Mouse (Mus musculus) CH12.LX (cell line): ENCODE measurements at regions not wholly inside any gene's neighbourhood (a gene's known extent, or its start where the extent isn't known, plus 50 kb on each side); places are given as distances from the start of the nearest gene placed in this dataset.
"Not testable (repeated sequence)": the region's sequence is repeated elsewhere in the genome, so short reads cannot be mapped to it uniquely, and the experiment has no call there.

Experiments used
- DNase-seq: peaks from one replicate; pipeline ENCODE4 v3.0.0-alpha.2; 2013; ENCODE audit errors: extremely low read depth
- H3K27ac ChIP-seq: 2 replicates; pipeline ENCODE4 v1.5.1; 2012; ENCODE audit warnings: low read depth, mild to moderate bottlenecking, control low read depth, moderate library complexity; ENCODE audit not compliant: insufficient read depth
- H3K27me3 ChIP-seq: replicated peaks from 2 replicates; pipeline ENCODE3; 2012; ENCODE audit warnings: inconsistent platforms
- H3K36me3 ChIP-seq, 2 experiments: replicated peaks in 1 of 2; 2 replicates each; pipeline versions ENCODE3 to v1.6.1; 2012; ENCODE audit warnings: inconsistent platforms in 1 of 2, low read length in 1 of 2, mild to moderate bottlenecking in 1 of 2, mixed read lengths in 1 of 2, moderate library complexity in 1 of 2; ENCODE audit not compliant: control insufficient read depth in 1 of 2, insufficient read depth in 1 of 2
- H3K4me1 ChIP-seq, 2 experiments: 2 replicates each; pipeline ENCODE4 v1.6.1; 2012; ENCODE audit warnings: inconsistent platforms in 1 of 2, moderate library complexity in 1 of 2; ENCODE audit not compliant: insufficient read depth in 2 of 2, control insufficient read depth in 1 of 2
- H3K4me2 ChIP-seq: 2 replicates; pipeline ENCODE4 v1.6.1; 2012; ENCODE audit warnings: low read depth, mild to moderate bottlenecking, control low read depth; ENCODE audit not compliant: poor library complexity, insufficient read depth, severe bottlenecking
- H3K4me3 ChIP-seq, 3 experiments: fragments of 150-350 bp in 1 of 3; sonication (generic) in 1 of 3; replicated peaks in 1 of 3; 2 replicates each; pipeline versions ENCODE3 to v1.5.1; 2011 to 2012; ENCODE audit warnings: low read depth in 2 of 3, low read length in 2 of 3, mild to moderate bottlenecking in 2 of 3, moderate library complexity in 2 of 3, control low read depth in 1 of 3, improper control_type of control experiment in 1 of 3, inconsistent platforms in 1 of 3, mixed read lengths in 1 of 3; ENCODE audit not compliant: poor library complexity in 1 of 3
- H3K79me2 ChIP-seq: replicated peaks from 2 replicates; pipeline ENCODE4 v1.6.1; 2012; ENCODE audit warnings: mild to moderate bottlenecking, moderate library complexity; ENCODE audit not compliant: control insufficient read depth, poor library complexity, insufficient read depth, severe bottlenecking; ENCODE audit errors: extremely low read depth
- H3K9ac ChIP-seq: 2 replicates; pipeline ENCODE4 v1.6.1; 2012; ENCODE audit warnings: low read depth, mild to moderate bottlenecking, control low read depth, moderate library complexity; ENCODE audit not compliant: insufficient read depth
- H3K9me3 ChIP-seq: replicated peaks from 2 replicates; pipeline ENCODE3; 2012; ENCODE audit warnings: low read length, inconsistent platforms, mixed read lengths
- BHLHE40 ChIP-seq: IDR thresholded peaks from 2 replicates; pipeline ENCODE4 v1.6.1; 2011; ENCODE audit warnings: mild to moderate bottlenecking, low read depth, low read length, improper control_type of control experiment
- CHD1 ChIP-seq: IDR thresholded peaks from 2 replicates; pipeline ENCODE4 v1.6.1; 2012; ENCODE audit warnings: low read depth, low read length, improper control_type of control experiment, inconsistent platforms
- CHD2 ChIP-seq: IDR thresholded peaks from 2 replicates; pipeline ENCODE4 v1.6.1; 2011; ENCODE audit warnings: low read length, improper control_type of control experiment
- E2F4 ChIP-seq: IDR thresholded peaks from 2 replicates; pipeline ENCODE4 v1.6.1; 2011; ENCODE audit warnings: low read depth, low read length, improper control_type of control experiment; ENCODE audit not compliant: insufficient replicate concordance
- ELF1 ChIP-seq: IDR thresholded peaks from 2 replicates; pipeline ENCODE4 v1.6.1; 2014; ENCODE audit warnings: low read depth, mild to moderate bottlenecking, inconsistent platforms, low read length, improper control_type of control experiment
- EP300 ChIP-seq: IDR thresholded peaks from 2 replicates; pipeline ENCODE4 v1.6.1; 2011; ENCODE audit warnings: low read length, improper control_type of control experiment
- ETS1 ChIP-seq: conservative IDR thresholded peaks from 2 replicates; pipeline ENCODE4 v1.6.1; 2012; ENCODE audit warnings: low read depth, mild to moderate bottlenecking, inconsistent platforms, low read length, improper control_type of control experiment, moderate library complexity
- GABPA ChIP-seq: IDR thresholded peaks from 2 replicates; pipeline ENCODE4 v1.6.1; 2012; ENCODE audit warnings: low read depth, low read length, improper control_type of control experiment, inconsistent platforms; ENCODE audit not compliant: insufficient replicate concordance
- IRF4 ChIP-seq: IDR thresholded peaks from 2 replicates; pipeline ENCODE4 v1.6.1; 2014; ENCODE audit warnings: low read depth, mild to moderate bottlenecking, inconsistent platforms, low read length, improper control_type of control experiment
- JUN ChIP-seq: IDR thresholded peaks from 2 replicates; pipeline ENCODE4 v1.6.1; 2011; ENCODE audit warnings: low read depth, mild to moderate bottlenecking, low read length, improper control_type of control experiment, moderate library complexity; ENCODE audit not compliant: insufficient read depth
- JUND ChIP-seq: conservative IDR thresholded peaks from 2 replicates; pipeline ENCODE4 v1.6.1; 2011; ENCODE audit warnings: low read depth, low read length, improper control_type of control experiment
- MAFK ChIP-seq: IDR thresholded peaks from 2 replicates; pipeline ENCODE4 v1.6.1; 2011; ENCODE audit warnings: low read length, improper control_type of control experiment; ENCODE audit not compliant: insufficient replicate concordance
- MAX ChIP-seq: IDR thresholded peaks from 2 replicates; pipeline ENCODE4 v1.6.1; 2011; ENCODE audit warnings: low read length, improper control_type of control experiment
- MAZ ChIP-seq: IDR thresholded peaks from 2 replicates; pipeline ENCODE4 v1.6.1; 2012; ENCODE audit warnings: low read depth, mild to moderate bottlenecking, inconsistent platforms, low read length, improper control_type of control experiment, moderate library complexity
- MXI1 ChIP-seq: IDR thresholded peaks from 2 replicates; pipeline ENCODE4 v1.6.1; 2011; ENCODE audit warnings: mild to moderate bottlenecking, low read depth, low read length, improper control_type of control experiment
- MYC ChIP-seq: IDR thresholded peaks from 2 replicates; pipeline ENCODE4 v1.6.1; 2011; ENCODE audit warnings: low read depth, mild to moderate bottlenecking, improper control_type of control experiment, low read length
- NRF1 ChIP-seq: IDR thresholded peaks from 2 replicates; pipeline ENCODE4 v1.6.1; 2014; ENCODE audit warnings: low read depth, mild to moderate bottlenecking, inconsistent platforms, low read length, improper control_type of control experiment, moderate library complexity
- PAX5 ChIP-seq: IDR thresholded peaks from 2 replicates; pipeline ENCODE4 v1.6.1; 2012; ENCODE audit warnings: low read length, inconsistent platforms, mixed read lengths
- POLR2A ChIP-seq: IDR thresholded peaks from 2 replicates; pipeline ENCODE4 v1.6.1; 2011; ENCODE audit warnings: low read depth, mild to moderate bottlenecking, improper control_type of control experiment, low read length
- POLR2AphosphoS2 ChIP-seq: IDR thresholded peaks from 2 replicates; pipeline ENCODE4 v1.6.1; 2011; ENCODE audit warnings: low read depth, low read length, improper control_type of control experiment
- RAD21 ChIP-seq: IDR thresholded peaks from 2 replicates; pipeline ENCODE4 v1.6.1; 2011; ENCODE audit warnings: low read depth, mild to moderate bottlenecking, low read length, improper control_type of control experiment, moderate library complexity
- RCOR1 ChIP-seq: conservative IDR thresholded peaks from 2 replicates; pipeline ENCODE4 v1.6.1; 2012; ENCODE audit warnings: low read depth, mild to moderate bottlenecking, inconsistent platforms, low read length, improper control_type of control experiment
- SIN3A ChIP-seq: IDR thresholded peaks from 2 replicates; pipeline ENCODE4 v1.6.1; 2012; ENCODE audit warnings: low read length, improper control_type of control experiment, inconsistent platforms
- SMC3 ChIP-seq: IDR thresholded peaks from 2 replicates; pipeline ENCODE4 v1.6.1; 2011; ENCODE audit warnings: low read depth, low read length, improper control_type of control experiment
- TCF12 ChIP-seq: IDR thresholded peaks from 2 replicates; pipeline ENCODE4 v1.6.1; 2014; ENCODE audit warnings: low read depth, mild to moderate bottlenecking, inconsistent platforms, low read length, improper control_type of control experiment
- USF1 ChIP-seq: IDR thresholded peaks from 2 replicates; pipeline ENCODE4 v1.6.1; 2014; ENCODE audit warnings: low read depth, mild to moderate bottlenecking, inconsistent platforms, low read length, improper control_type of control experiment
- USF2 ChIP-seq: conservative IDR thresholded peaks from 2 replicates; pipeline ENCODE4 v1.6.1; 2011; ENCODE audit warnings: low read depth, low read length, improper control_type of control experiment
- ZC3H11A ChIP-seq: IDR thresholded peaks from 2 replicates; pipeline ENCODE4 v1.6.1; 2012; ENCODE audit warnings: low read depth, mild to moderate bottlenecking, inconsistent platforms, low read length, improper control_type of control experiment
- ZKSCAN1 ChIP-seq: IDR thresholded peaks from 2 replicates; pipeline ENCODE4 v1.6.1; 2012; ENCODE audit warnings: low read depth, inconsistent platforms, low read length, improper control_type of control experiment, borderline replicate concordance
- ZNF384 ChIP-seq: IDR thresholded peaks from 2 replicates; pipeline ENCODE4 v1.6.1; 2012; ENCODE audit warnings: low read depth, low read length, improper control_type of control experiment, inconsistent platforms
- dilution Hi-C: fragments of 300-500 bp; cut with MboI; formaldehyde crosslinking; loops from 2 replicates; pipeline ENCODE4 v1.14.3; 2020; ENCODE audit warnings: low sequenced_read_pairs; ENCODE audit not compliant: extremely low pct_unique_long_range_greater_than_20kb, extremely low pct_ligation_motif_present
- in situ Hi-C: fragments of 300-500 bp; cut with MboI; formaldehyde crosslinking; loops from 3 replicates; pipeline ENCODE4 v1.14.3; 2019; ENCODE audit warnings: low sequenced_read_pairs, low pct_ligation_motif_present, low pct_unique_long_range_greater_than_20kb, mixed read lengths

- H3K27me3 ChIP-seq = peaks cover 4% of the 10 kb centered on the region
- H3K9ac ChIP-seq = no peak overlapping the region
- H3K4me1 ChIP-seq = no peaks in the 10 kb centered on the region
- in situ Hi-C loops (no loop called here), dilution Hi-C loops (no loop called here)
- H3K79me2 ChIP-seq = no peaks in the 10 kb centered on the region
- no peak overlapping the region for H3K4me3 ChIP-seq
- no peaks in the 10 kb centered on the region for H3K9me3 ChIP-seq
- no peak overlapping the region for H3K4me2 ChIP-seq
- TF ChIP-seq ZNF384 (no peak), MYC (no peak), RAD21 (no peak), MAFK (no peak), POLR2A (no peak), ETS1 (no peak), NRF1 (no peak), RCOR1 (no peak), MXI1 (no peak), MAZ (no peak), MAX (no peak), CHD2 (no peak), ZKSCAN1 (no peak), E2F4 (no peak), PAX5 (no peak), USF1 (no peak), GABPA (no peak), TCF12 (no peak), ELF1 (no peak)
- no peak overlapping the region for H3K27ac ChIP-seq
- H3K36me3 ChIP-seq = no peaks in the 10 kb centered on the region
- DNase-seq = no peak
These were observed 541.5 kb downstream of the Diaph3 start for GRCm38 (mm10) chr14:86599511-86599910.

DNA sequence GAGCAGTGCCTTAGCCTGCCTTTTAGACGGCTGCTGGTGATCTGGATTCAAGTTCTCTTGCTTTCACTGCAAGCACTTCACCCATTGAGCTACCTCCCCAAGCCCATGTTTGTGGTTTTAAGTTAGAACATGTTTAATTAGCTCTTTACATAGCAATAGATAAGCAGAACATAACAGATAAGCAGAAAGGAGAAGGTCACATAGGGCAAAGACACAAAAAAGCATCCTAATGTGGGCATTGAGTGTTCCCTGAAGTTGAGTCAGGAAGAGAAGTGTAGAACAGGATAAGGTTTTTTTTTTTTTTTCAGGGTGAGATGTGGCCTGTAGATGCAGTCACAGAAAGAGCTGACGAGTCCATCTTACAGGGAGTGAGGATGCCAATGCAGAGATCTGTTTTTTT is 552.5 kb downstream of the Diaph3 start:
- Histone ChIP-seq H3K79me2 (no peaks in the 10 kb centered on the region), H3K4me3 (no peak overlapping the region), H3K9ac (no peak overlapping the region), H3K27ac (no peak overlapping the region), H3K4me2 (no peak overlapping the region), H3K9me3 (peaks cover 3% of the 10 kb centered on the region), H3K36me3 (no peaks in the 10 kb centered on the region), H3K4me1 (no peaks in the 10 kb centered on the region), H3K27me3 (no peaks in the 10 kb centered on the region)
- DNase-seq = no peak
- in situ Hi-C loops = no loop called here
- dilution Hi-C loops = no loop called here
- TF ChIP-seq TCF12 (no peak), CHD2 (no peak), SIN3A (no peak), GABPA (no peak), ZC3H11A (no peak), USF2 (no peak), MAFK (no peak), POLR2AphosphoS2 (no peak), ZKSCAN1 (no peak), IRF4 (no peak), JUND (no peak), SMC3 (no peak), MXI1 (no peak), JUN (no peak), BHLHE40 (no peak), EP300 (no peak), CHD1 (no peak), PAX5 (no peak)

GRCm38 (mm10) chr14:86585959-86586358 is 555.1 kb downstream of the Diaph3 start:
- dilution Hi-C loops, H3K4me3 ChIP-seq, H3K4me1 ChIP-seq, H3K9me3 ChIP-seq, H3K4me2 ChIP-seq, in situ Hi-C loops, DNase-seq, H3K79me2 ChIP-seq, H3K9ac ChIP-seq, H3K36me3 ChIP-seq, H3K27me3 ChIP-seq, H3K27ac ChIP-seq: not testable (repeated sequence)
